Mouse (Mus musculus): ENCODE measurements around the gene Ntf5. TPM values are rescaled to one million over a fixed set of nuclear protein-coding genes. Genes with fewer than 3 reads are reported as not detected.

Ntf5 gene
- polyA plus RNA-seq, 1 experiment, result 1.8 TPM

DNA sequence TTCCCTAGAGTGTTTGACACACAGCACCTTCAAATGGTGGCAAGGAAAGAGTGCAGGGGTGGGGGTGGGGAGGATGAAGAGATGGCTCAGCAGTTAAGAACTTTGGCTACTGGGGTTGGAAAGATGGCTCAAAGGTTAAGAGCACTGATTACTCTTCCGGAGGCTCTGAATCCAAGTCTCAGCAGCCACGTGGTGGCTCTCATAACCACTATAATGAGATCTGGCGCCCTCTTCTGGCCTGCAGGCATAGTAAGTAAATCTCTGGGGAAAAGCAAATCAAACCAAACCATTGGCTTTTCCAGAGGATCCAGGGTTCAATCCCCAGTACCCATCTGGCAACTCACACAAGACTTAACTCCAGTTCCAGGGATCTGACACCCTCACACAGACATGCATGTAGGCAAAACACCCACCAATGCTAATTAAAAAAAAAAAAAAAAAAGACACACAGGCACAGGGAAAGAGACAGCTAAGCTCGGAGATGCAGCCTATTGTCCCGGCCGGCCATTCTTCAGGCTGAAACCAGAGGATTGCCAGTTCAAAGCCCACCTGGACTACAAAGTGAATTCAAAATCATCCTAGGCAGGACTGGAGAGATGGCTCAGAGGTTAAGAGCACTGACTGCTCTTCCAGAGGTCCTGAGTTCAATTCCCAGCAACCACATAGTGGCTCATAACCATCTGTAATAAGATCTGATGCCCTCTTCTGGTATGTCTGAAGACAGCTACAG lies 9.8 kb upstream of the Ntf5 start:
- no peak for DNase-seq (ENCODE audit: low read depth)

DNA sequence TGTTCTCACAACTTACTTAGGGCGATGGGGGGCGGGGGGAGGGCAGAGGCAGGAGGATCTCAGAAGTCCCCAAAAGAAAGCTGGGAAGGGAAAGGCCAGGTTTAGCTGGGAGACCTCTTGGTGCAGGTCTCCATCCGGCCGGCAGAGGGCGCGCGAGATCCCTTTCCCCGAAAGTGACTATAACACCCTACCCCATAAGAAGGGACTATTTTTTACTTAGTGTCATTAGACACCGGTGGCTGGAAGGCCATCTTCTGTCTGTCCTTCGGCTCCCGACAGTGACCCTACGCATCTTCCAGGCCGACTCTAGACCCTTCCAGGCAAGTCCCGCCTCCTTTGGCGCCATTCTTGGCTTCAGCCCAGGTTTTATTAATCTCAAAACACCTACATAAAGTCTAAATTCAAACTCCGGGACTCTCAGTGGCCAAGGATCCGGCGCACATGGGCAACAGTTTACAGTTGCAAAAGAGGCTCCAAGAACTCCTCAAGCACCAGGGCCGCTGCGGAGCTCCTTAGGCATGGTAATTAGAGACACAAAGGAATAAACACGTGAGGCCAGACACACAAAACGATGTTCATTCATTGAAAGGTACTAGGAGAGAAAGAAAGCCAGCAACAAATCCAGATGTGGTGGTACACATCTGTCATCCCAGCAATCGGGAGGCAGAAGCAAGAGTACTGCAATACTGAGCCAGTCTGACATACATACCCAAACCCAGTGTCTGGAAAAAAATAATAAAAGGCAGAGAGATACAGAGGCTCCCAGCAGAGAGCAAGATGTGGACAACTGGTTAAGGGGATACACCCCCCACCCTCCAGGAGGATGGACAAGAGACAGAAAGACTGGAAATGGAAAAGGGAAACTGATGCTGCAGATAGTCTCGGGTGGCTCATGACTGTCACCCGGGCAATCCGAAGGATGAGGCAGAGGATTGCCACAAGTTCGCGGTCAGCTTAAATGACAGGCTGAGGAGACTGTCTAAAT lies 8.1 kb upstream of the Ntf5 start, which contains the start of gene Kcna7:
Kcna7 (plus strand) TSS at position 563 of the 985 bp plus-strand sequence.
- no peak for DNase-seq (ENCODE audit: low read depth)

DNA sequence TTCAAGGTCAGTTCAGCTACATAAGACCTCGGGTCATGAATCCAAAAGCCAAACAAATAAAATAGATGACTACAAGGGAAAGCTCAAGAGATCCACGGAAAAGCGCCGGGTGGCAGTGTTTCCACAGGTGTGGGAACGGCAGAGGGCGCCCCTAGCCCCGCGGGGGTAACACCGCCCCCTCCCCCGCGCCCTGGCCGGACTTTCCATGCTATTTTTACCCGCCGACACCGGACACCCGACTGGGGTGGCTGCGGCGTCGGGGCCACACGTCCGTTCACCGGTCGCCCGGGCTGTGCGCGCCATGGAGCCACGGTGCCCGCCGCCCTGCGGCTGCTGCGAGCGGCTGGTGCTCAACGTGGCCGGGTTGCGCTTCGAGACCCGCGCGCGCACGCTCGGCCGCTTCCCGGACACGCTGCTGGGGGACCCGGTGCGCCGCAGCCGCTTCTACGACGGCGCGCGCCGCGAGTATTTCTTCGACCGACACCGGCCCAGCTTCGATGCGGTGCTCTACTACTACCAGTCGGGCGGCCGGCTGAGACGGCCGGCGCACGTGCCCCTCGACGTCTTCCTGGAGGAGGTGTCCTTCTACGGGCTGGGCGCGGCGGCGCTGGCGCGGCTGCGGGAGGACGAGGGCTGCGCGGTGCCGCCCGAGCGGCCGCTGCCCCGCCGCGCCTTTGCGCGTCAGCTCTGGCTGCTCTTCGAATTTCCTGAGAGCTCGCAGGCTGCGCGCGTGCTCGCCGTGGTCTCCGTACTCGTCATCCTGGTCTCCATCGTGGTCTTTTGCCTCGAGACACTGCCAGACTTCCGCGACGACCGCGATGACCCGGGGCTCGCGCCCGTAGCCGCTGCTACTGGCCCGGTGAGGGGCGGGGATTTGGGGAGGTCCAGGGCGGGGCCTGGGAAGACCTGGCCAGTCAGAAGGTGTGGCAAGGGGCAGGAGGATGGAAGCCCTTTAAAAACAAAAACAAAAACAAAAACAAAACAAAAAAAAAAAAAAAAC lies 7.0 kb upstream of the Ntf5 start:
- DNase-seq (ENCODE audit: low read depth), result no peak

DNA sequence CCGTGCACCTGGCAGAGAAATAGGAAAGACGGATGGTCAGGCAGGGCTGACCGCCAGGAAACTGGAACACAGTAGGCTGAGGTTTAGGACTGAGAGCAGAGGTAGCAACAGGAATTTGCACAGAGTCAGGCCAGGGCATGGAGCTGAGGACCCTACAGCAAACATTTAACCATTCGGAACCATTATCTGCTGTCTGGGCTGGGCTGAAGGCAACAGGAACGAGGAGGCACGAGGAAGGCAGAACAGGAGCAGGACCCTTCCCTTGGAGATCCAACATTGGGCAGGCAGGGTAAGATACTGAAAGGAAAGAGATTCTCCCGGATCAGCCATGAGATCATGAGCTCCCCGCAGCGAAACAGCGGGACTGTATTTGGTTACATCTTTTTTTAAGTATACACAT lies 5.7 kb upstream of the Ntf5 start:
- no peak for DNase-seq (ENCODE audit: low read depth)

DNA sequence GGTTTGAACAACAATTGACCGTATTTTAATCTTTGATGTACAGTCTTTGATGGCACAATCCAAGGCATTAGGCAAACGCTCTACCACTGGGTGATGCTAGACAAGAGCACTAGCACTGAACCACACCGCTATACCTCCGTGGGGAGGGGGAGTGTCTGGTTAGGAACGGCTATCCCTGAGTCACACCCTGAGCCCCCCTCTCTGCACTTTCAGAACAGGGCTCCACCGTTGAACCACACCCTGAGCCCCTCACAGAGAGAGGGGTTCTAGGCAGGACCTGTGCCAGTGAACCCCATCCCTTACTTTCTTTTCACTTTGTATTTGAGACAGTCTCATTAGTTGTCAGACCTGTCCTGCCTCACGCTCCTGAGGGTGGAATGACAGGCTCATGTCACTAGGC lies 5.1 kb upstream of the Ntf5 start:
- no peak for DNase-seq (ENCODE audit: low read depth)

DNA sequence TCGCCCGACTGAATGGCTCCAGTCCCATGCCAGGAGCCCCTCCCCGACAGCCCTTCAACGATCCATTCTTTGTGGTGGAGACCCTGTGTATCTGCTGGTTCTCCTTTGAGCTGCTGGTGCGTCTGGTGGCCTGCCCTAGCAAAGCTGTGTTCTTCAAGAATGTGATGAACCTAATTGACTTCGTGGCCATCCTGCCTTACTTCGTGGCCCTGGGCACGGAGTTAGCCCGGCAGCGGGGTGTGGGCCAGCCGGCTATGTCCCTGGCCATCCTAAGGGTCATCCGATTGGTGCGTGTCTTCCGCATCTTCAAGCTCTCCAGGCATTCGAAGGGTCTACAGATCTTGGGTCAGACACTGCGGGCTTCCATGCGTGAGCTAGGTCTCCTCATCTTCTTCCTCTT lies 4.5 kb upstream of the Ntf5 start:
- DNase-seq (ENCODE audit: low read depth), result no peak

DNA sequence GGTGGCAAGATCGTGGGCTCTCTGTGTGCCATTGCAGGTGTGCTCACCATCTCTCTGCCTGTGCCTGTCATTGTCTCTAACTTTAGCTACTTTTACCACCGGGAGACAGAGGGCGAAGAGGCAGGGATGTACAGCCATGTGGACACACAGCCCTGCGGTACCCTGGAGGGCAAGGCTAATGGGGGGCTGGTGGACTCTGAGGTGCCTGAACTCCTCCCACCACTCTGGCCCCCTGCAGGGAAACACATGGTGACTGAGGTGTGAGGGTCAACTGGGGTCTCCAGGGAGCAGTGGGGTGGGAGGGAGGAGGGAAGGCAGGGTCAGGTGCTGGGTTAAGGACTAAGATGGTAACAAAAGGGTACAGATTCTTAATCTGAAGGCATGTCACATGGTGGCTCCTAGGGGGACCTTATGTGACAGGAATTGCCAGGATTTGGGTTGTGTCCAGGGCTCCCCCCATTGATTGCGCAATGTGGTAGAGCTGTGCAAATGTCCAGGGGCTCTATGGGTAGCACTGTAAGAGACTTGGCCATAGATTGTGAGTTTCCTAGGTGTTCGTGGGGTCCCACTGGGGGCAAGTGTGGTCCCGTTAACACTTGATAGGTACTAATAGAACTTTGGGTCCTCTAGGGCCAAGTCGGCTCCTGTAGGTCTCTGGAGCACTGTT lies 3.9 kb upstream of the Ntf5 start:
- DNase-seq (ENCODE audit: low read depth), result no peak

DNA sequence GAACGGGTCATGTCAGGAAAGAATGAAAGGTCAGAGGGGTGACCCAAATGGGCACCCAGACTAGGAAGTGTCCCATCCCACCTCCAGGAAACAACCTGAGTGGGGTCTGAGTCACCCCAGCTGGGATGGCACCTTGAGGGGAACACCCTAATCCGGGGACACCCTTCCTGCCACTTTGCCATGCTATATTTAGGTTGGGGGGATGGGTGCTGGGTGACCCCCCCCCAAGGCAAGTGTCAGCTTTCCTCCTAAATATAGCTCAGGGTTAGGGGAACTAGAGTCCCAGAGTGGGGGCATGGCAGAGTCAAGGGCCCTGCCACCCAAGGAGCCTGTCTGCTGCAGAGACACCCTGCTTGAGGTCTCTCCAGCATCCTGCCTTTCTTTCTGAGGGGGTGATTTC lies 1.1 kb upstream of the Ntf5 start:
- no peak for DNase-seq (ENCODE audit: low read depth)

DNA sequence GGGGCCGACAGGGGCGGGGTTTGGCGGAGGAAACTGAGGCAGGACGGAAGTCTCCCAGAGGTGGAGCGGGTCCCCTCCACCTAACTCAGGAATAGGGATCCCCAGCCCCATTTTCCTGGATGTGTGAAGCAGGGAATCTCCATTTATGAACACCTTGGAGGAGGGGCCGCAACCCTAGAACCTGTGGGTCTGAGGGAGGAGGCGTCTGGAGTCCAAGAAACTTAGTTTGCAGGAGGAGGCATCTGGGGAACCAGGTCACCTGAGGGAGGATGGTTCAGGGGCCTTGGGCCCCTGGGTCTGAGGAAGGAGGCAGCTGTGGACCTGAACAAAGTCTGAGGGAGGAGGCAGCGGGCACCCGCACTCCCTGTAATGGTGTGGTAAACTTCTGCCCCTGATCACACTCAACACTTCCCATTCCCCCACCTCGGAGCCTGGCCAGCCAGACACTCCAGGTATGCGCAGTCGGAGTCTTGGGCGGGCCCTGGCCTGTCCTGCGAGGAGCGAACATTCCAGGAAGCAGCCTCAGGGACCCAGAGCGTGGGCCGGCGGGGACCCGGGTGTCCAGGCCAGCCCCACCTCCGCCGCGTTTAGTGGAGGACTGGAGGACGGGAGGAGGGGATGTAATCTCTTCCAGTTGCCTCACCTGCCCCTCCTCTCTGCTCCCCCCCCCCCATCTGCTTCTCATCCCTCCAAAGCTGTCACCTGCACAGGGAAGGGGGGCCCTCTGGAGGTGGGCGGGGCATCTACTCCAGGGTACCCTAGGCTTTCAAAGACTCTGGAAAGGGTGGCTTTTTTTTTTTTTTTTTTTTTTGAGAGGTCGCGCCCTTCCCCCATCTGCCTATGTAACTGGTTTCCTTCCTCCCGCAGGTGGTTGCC lies 607 bp downstream of the Ntf5 start:
- no peak for DNase-seq (ENCODE audit: low read depth)

DNA sequence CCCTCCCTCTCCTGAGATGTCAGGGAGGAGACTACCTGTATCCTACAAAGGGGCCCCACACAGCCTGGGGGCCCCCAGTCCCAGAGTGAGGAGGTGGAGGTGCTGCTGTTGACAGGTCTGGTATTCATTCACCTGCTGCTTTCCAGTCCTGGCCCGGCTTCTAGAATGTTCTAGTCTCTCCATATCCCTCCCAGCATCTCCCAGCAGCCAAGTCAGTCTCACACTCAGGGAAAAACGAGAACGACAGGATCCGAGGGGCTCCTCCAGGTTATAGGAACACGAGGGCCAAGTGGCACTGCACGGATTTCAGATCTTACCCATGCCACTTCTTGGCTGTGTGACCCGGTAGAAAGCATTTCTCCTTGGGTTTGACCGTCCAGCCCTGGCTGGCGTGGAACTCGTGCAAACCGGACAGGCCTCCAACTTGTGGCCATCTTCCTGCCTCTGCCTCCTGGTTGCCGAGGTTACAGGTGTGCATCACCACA lies 1.3 kb downstream of the Ntf5 start:
- no peak for DNase-seq (ENCODE audit: low read depth)

DNA sequence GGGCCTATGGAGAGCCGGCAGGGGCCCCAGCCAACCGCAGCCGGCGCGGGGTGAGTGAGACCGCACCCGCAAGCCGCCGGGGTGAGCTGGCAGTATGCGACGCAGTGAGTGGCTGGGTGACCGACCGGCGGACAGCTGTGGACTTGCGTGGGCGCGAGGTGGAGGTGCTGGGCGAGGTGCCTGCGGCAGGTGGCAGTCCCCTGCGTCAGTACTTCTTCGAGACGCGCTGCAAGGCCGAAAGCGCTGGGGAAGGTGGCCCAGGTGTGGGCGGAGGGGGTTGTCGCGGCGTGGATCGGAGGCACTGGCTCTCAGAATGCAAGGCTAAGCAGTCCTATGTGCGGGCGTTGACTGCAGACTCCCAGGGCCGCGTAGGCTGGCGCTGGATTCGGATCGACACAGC lies 2.1 kb downstream of the Ntf5 start:
- no peak for DNase-seq (ENCODE audit: low read depth)

DNA sequence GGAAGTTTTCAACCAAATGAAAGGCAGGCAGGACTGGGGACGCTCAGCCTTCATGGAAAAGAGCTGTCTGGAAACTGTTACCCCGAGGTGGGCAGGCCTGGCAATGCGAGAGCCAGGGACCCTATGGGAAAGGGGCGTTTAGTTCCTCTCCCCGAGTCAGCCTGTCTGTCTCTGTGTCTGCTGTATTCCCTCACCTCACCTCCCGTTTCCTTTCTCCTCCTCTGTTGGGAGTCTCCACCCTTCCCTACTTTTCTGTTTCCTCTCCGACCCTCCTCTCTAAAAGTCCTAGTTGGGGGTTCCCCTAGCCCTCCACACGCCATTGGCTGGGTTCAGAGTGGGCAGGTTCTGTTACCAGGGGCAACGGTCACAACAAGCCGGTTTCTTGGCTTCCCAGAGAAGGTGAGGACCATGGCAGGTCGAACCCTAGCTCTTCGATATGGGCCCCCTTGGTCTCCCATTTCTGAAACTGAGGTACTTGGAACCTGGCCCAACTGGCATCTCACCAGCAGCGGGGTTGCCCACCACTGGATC lies 4.5 kb downstream of the Ntf5 start:
- DNase-seq (ENCODE audit: low read depth), result no peak

DNA sequence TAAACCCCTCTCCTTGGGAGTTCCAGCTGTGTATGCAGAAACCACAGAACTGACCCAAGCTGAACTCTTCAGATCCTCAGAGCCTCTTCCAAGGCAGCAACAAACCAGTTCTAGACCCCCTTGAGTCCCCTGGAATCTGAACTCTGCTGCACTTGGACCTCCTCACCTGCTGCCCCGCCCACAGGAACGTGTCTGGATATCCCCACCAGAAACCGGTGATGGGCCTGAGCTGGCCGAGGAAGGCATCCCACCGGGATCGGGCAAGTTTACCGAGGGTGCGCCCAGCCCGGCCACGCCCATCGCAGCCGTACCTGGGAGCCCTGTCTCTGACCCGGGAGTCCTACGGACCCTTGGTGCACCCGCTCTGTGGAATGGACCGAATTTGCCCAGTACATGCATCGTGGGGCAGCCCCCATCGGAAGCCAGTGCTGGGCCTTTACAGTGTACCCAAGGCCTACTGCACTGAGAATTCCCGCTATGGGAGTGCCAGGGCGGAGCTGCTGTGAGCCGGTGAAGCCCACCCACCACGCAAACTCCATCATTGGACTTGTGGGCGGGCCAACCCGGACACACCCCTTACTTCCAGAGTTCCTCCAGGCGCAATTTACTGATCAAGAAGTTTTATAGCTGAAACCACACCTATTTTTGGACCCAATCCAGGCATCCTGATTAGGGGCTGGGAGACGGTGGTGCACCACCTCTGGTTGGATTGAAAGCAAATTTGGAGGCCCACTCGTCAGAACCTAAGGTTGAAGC lies 6.5 kb downstream of the Ntf5 start:
- DNase-seq (ENCODE audit: low read depth), result no peak

DNA sequence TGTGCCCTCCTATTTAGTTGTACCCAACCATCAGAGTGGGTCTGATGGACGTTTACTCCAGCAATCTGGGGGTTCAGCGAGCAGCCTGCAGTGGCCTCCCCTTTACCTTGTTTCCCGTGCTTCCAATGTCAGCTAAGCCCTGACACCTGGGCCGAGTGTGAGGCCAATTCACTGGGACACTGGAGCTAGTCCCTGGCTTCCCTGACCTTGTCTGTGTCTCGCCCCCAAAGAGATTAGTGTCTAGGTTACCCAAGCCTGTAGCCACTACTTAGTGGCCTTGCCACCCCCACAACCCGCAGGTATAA lies 7.1 kb downstream of the Ntf5 start, which contains the start of gene Lhb:
Lhb (plus strand) TSS at position 206 of the 305 bp plus-strand sequence.
- DNase-seq (ENCODE audit: low read depth), result no peak

DNA sequence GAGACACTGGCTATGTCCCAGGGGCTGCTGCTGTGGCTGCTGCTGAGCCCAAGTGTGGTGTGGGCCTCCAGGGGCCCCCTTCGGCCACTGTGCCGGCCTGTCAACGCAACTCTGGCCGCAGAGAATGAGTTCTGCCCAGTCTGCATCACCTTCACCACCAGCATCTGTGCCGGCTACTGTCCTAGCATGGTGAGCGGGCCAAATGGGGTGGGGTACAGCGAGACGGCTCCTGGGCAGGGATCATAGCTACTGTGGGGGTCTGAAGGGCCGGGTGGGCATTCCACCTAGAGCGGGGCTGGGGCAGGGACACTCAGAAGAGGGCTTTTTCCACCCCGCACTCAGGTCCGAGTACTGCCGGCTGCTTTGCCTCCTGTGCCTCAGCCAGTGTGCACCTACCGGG lies 7.7 kb downstream of the Ntf5 start:
- DNase-seq (ENCODE audit: low read depth), result no peak

DNA sequence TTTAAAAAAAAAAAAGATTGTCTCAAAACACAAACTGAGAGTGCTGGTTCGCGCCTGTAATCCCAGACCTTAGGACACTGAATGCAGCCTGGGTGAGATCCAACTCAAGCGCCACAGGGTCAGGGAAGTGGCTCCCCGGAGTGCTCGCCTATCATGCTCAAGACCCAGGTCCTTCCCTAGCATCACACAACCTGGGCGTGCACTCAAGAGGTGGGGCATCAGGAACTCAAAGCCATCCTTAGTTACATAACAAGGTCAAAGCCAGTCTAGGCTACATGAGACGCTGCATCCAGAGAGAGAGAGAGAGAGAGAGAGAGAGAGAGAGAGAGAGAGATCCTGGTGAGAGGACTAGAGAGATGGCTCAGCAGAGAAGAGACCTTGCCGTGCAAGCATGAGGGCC lies 13.1 kb downstream of the Ntf5 start:
- DNase-seq (ENCODE audit: low read depth), result no peak

DNA sequence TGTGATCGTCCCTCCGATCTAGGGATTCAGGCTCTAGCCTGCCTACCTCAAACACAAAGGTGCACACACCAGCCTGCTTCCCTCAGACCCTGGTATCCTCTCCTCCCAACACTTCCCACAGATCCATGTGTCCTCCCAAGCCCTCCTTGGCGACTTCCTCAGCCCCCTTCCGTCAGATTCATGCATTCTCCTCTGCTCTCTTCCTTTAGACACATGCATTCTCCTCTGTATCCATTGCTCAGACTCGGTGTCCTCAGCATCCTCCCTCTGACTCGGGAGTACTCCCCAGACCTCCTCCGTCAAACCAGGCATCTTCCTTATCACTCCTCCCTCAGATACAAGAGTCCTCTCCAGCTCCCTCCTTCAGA lies 20.3 kb downstream of the Ntf5 start:
- DNase-seq (ENCODE audit: low read depth), result no peak

DNA sequence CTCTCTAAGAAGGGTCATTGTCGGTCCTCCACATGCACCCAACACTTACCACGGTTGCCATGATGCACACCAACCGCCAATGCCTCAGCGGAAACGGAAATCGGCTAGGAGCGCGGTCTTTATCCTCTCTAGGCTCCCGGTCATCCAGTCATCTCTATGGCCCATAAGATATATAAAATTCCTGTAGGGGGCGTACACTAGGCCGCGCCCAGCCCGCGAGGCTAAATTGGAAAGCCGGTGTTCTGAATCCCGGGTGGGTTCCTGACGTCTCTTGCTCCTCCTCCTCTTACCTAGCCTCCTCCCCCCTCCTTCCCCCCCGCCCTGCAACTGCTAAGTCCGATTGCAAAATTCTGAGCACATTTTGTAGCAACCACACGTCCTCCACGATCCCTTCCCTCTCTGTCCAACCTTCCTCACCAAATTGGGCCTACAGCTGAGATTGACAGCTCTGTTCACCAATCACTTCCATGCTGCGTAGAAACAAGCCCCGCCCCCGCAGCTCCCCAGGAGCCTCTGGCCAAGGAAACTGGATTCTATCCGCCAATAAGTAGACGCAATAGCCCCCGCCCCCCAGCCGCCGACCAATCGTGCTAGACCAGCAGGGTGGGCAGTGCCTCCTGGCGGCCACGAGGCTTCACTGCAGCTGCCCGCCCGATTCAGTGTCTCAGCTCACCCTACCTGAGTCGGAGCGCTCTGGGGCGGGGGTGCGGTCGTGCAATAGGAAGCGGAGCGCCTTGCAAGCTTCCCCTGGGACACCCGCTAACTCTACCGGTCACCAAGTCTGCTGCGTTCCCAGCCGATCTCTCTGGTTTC lies 20.9 kb downstream of the Ntf5 start, which contains the start of gene Gys1:
Gys1 (plus strand) TSS at position 642 of the 813 bp plus-strand sequence.
- peak; percentile 99 for DNase-seq (ENCODE audit: low read depth)

All from gonadal fat pad, adult 2 months (tissue).